Mouse (Mus musculus) spleen, postnatal 36 days (tissue): ENCODE measurements around the gene Cbfa2t3.
A peak's percentile ranks its signal among the peaks of the same experiment; 100 is the strongest.

Source experiments
- DNase-seq, 2 experiments: peaks; one replicate each; pipeline ENCODE4 v3.0.0; 2022; ENCODE audit warnings: low spot score in 2 of 2, mixed read lengths in 1 of 2

The Cbfa2t3 gene

DNA sequence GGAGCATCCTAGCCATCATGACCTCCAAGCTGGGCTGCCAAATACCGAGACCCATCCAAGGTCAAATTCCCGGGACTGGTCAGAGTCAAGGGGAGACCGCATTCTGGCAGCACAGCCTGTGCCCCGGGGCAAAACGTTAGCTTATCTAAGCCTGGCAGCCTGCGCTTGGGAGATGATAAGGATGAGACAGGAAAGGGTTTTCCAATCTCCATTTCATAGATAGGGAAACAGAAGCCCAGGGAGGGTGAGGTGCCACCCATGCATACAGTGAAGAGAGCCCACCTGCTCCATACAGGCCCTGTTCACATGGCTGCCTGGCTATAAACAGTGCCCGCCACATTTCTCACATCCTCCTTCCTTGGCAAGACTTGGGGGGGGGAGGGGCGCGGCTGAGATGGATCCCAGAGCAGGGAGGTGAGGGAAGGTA is 32.6 kb downstream of the Cbfa2t3 start:
- peak; percentile 55 to 63 for DNase-seq

DNA sequence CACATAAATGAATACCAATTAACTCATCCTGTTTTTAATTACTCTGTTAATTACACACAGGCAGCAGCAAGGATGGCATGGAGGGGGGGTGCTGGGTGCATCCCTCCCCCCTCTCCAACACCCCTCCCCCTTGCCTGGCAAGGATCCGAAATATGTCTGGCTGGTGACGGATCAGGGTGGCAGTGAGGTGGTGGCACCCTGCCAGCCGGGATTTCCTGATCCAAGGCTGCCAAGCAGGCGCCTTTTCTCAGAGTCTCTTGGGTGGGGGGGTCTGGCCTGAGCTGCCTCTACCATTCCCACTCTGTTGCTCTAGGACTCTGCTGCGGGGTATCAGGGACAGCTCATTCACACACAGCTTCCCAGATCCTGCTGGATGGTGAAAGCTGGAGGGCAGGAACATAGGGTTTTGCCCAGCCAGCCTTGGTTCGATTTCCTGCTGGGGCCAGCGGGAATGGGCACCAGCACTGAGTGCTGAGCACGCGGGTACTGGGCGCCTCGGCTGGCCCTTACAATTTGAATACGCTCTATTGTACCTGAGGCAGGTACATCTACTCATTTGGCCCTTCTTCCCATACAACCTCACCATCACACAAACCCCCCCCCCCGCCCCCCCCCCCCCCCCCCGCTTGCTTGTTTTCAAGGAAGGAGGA is 33.1 kb downstream of the Cbfa2t3 start:
- DNase-seq, result no peak

DNA sequence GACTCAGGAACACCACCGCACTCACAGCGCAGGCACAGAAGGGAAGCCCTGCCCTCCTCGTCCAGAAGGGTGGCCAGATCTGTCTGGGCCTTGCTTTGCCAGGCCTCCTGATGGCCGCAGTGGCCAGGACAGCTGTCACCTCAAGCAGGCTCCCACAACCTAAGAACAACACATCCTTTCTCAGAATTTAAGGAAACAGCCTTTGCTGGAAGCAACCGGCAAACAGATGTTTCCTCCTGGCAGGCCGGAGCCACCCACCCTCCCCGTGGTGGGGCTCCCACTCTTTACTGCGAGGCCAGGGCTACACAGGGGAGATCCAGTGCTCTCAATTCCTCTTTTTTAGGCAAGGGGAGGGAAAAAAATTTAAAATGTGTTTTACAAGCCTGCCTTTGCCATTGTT is 33.7 kb downstream of the Cbfa2t3 start:
- DNase-seq, result no peak

DNA sequence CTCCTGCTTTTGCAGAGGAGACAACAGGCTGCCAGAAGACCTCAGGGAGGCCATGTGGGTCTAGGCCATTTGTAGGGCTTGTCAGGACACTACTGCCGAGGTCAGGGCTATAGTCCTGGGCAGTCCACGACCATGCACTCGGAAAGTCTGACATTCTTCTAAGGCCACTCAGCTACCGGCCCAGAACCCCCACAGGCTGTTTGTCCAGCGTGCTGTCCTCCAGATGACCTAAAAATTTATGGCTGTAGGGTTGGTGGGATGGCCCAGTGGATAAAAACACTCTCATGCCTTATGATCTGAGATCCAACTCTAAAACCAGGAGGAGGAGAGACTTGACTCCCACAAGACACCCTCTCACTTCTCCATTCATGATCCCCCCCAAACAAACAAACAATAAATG is 35.2 kb downstream of the Cbfa2t3 start:
- DNase-seq, result no peak

DNA sequence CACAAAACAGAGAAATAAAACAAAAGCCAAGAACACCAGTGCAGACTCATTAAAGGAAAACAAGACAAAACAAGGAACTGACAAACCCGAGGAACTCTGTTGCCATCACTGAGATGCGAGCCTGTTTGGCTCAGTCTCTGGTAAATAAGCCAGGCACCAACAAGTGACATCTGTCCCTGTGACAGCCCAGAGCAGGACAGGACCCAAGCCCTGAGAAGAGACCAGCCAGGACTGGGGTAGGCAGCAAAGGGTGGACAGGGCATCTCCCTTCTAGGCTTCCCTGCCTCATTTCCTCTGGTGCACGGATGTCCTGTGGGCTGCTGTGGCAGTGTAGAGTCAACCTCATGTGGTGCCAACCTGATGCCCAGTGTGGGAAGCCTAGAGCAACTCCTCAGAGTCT is 35.8 kb downstream of the Cbfa2t3 start:
- no peak for DNase-seq

DNA sequence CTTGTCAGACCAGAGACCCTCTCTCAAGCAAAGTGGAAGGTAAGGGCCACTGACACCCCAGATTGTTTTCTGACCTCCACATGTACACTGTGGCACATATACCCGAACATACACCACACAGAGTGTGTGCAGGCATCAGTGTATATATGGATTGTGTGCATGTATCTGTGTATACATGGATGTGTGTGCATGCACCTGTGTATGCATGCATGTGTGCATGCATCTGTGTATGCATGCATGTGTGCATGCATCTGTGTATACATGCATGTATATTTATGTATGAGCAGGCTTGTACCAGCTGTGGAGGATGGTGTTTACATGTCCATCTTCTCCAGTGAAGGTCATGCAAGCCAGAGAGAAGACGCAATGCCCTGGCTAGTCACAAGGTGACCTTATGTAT is 37.0 kb downstream of the Cbfa2t3 start:
- no peak for DNase-seq

DNA sequence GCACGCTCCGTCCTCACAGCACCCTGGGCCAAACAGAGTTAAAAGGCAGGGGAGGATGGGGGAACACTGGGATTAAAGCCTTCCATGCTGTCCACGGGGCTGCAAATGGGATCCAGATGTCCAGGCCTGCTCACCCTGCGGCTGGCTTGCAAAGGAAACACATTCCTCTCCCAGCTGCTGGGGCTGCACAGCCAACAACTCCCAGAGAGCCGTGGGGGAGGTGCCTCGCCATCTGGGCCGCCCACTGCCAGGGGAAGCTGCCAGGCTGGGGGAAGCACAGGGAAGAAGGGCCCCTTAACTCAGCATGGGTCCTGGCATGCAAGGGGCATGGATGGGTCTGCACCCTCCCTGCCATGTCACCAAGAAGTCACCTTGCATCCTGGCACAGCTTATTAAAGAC is 37.8 kb downstream of the Cbfa2t3 start:
- no peak for DNase-seq

DNA sequence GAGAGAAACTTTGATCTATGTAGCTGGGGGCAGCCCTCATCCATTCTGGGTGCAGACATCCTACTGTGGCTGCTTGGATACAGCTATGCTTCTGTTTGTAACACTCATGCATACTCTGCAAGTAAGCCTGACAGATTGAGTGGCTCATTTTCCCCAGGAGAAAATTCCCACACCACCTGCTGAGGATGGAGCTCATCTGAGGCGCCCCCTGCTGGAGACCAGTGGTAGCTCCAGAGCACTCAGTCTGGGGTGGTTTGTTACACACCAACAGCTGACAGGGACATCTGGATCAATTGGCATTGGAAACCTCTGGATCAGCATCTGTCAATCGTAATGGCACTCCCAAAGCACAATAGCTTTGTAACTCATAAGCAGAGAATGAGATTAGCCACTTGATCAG is 38.9 kb downstream of the Cbfa2t3 start:
- DNase-seq, result no peak

DNA sequence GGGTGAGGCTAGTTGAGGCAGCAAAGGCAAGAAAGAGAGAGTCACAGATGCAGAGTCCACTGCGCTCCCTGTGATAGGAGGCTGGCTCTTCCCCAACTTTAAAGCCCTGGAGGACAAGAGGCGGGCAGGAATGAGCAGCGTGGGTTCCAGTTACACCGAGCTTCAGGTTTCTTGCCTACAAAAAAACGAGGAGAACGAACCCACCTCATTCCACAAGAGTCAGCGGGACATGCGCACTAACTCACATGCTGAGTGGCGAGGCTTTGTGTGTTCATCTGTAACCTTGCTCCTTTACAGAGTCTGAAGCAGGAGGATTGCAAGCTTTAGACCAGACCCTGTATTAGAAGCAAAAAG is 40.1 kb downstream of the Cbfa2t3 start:
- DNase-seq, result no peak

DNA sequence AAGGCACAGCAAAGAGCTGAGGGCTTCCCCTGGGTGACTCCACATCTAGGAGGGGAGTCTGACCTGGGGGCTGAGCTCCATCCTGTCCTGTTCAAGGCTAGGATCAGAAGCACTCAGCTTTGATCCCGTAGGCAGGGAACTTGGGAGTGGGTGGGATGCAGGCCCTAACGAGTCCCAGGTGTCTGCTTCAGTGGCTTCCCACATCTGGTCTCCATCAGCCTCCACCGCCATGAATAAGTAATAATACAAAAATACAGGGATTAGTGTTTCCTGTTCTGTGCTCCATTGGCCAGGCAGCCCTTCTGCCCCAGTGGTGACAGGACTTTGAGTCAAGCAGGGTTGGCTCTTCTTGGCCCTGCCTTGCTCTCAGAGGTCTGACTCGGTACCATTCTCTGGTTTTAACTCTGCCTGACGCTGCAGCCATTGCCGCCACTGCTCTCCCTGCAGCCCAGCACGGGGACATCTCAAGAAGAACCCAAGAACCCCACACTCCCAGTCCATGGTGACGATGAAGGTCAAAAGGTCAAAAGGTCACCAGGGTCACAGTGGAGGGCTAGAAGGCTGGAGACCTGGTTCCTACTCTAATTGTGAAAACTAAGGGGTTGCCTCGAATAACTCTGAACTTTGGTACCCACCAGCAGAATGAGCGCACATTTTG is 40.6 kb downstream of the Cbfa2t3 start:
- DNase-seq, result no peak

DNA sequence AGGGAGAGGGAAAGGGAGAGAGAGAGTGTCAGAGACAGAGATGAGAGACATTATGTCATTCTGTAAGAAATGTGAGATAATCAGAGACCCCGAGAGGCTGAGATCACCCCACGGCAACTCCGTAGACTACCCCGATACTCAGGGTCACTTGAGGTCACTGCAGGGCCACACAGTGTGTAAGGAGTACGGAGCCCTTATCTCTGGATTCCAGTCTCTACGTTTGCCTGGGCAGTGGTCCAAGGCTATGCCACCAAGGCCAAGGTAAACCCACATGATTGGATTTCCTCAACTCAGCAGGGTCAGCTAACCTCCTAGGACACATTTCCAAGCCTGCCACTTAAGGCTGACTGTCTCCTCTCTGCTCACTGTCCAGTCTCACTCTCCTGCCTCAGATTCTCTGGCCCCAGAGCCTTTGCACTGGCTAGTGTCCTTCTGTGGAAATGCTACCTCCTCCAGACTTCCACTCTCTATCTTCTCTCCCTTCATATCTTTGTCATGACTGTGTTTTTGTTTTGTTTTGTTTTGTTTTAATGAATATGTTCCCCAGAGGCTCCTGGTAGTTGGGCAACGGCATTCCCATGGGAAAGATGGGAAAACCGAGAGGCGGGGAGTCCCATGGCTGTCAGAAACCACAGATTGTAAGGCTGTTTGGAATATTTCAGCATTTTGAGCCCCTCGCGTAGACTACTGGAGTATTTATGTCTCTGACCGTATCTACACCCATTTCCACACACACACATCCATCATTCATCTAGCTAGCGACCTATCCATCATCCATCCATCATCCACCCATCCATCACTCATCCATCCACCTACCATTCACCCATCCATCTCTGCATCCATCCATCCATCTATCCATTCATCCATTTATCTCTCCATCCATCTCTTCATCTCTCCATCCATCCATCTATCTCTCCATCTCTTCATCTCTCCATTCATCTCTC is 42.6 kb downstream of the Cbfa2t3 start:
- DNase-seq, result peak; percentile 52 to 75

DNA sequence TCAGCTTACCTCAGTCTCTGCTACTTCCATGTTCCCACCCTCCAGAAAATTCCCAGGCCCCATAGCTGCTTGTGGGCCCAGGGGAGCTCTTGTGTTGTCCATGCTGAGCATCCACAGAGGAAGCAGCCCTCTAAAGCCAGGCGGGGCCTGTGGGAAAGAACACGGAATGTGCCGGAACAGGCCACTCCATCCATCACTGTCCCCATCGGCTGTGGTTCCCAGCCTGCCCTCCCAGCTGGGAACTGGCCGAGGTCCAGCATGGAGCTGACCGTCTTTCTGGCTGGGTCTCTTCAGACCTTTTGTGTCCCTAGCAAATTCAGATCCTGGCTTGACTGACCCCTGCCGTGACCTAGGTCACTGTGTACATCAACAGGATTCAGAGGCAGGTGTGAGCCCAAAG is 44.1 kb downstream of the Cbfa2t3 start:
- DNase-seq, result no peak

DNA sequence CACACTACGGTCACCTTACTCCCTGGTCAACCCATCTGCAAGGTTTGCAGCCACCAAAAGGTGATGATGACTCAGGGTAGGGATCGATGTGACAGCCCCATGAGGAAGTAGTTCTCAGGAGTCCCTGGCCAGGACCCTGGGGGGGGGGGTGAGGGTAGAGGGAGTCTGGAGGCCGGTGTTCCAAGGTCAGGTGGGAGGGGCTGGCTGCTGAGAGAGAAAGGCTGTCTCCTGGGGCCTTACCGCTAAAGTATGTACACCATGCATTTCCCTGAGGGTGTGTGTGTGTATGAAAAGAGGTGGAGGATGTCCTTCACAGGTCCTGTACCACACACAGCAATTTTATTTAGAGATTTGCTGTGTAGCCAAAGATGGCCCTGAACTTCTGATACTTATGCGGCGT is 46.3 kb downstream of the Cbfa2t3 start:
- no peak for DNase-seq

DNA sequence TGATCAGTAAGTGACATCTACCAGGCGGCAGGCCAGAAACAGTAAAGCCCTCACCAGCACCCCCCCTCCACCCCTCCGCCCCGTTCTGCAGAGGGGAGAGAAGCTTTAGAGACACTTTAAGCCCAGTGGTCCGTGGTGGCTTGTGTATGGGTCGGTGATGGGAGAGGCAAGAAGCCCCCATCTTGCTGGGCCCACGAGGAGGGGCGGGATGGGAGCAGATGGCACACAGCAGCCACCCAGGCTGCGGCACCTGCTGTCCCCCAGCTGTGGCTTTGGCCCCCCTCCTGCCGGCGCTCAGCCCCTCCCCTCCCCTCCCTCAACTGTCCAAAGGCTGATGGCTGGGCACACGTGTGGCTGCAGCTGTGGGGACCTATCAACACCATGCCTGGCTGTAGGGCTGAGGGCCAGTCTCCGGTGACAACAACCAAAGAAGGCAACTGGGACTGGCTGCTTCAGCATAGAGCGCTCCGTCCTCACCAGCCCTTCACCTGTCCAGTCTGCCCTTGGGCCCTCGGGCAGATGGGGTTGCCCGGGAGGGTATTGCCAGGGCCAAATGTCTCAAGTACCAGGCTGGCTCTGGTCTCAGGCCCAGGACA is 47.5 kb downstream of the Cbfa2t3 start:
- DNase-seq, result no peak

DNA sequence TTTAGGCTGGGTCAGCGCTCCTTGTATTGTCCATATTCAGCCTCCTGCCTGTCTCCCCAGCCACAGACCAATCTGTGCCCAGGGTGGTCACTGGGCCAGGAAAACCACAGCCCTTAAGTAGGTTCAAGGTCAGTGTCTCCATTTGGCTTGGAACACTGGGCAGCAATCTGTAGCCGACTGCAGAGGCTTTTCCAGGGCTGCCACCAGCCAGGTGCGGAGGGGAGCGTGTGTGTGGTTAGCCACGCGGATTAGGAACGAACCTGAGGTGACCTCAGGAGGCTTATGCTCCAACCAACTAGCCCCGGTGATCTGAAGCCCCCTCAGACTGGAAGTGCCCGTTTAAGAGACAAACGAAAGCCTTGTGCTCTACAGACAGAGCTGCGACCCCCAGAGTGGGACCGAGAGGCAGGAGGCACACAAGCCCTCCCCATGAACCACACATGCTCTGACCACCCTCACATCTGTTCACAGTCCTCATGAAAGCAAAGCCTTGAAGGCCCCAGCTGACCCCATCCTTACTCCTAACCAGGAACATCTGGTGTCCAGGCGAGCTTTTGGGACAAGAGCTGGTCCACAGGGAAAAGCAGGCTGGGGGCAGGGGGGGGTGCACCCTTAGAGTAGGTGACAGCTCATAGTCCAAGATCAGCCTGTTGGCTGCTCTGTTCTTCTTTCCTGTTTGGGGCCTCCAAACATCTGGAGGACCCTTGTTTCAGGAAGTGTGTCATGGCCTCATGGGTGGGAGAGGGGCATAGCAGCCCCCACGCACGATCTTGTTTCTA is 50.5 kb downstream of the Cbfa2t3 start:
- no peak for DNase-seq

DNA sequence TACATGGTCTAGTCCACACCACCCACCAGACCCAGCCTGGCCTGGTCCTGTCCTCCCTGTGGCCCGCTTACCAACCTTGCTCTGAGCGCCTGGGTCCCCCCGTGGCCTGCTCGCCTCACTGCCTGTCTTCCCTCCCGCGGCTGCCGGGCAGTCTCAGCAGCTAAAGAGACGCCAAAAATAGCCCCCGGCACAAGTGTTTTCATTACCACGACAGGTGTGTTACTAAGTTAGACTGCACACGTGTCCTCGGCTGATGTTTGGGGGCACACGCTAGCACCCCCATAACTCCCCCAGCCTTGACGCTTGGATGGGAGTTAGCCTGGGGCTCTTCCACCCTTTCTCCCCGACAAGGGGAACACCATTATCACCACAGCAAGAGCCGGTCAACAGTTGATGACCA is 52.6 kb downstream of the Cbfa2t3 start:
- DNase-seq, result no peak

DNA sequence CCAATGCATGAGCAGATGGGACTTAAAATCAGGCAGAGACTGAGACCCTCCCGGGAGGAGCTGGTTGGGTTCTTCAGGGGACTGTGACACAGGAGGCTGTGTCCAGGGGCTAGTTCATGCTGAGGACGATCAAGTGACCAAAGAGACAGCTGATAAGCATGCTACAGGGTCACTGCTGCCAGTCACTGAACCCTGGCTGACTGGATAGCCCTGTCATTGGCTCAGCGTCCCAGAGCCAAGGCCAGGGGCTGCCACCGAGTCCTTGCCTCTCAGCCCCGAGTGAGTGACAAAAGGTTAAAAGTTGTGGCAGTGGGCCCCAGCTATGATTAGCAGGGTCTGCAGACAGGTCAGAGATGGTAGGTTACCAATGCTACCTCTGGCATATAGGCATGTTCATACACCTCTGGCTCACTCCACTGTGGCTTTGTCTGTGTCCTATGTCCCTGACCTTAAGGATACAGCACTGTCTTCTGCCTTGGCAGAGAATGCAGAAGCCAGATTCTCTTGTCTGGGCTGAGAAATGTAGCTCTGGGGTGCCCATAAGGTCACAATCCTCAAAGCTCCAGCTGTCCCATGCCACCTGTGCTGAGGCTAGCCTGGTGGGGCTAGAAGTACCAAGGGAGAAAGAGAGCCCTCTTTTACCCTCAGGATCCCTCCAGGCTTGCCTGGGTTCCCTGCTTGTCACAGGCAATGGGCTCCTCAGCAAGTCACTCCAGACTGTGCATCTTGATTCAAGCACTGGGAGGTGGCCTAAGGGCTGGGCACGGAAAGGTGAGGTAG is 54.5 kb downstream of the Cbfa2t3 start:
- DNase-seq, result no peak

DNA sequence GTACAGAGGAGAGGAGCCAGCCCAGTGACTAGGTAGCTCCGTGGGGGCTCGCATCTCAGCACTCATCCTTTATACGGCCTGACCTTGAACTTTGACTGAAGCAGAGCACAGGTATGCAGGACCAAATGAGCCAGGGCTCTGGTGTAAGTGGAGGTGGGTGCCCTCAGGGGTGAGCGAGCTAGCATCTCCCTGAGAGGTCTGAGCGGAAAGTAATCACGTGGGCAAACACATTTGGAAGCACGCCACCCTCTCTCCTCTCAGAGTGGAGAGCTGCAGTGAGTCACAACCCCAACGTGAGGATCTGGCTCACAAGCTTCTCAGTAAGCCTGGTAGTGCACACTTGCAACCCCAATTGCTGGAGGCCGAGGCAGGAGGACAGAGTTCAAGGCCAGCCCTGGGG is 56.8 kb downstream of the Cbfa2t3 start:
- no peak for DNase-seq

DNA sequence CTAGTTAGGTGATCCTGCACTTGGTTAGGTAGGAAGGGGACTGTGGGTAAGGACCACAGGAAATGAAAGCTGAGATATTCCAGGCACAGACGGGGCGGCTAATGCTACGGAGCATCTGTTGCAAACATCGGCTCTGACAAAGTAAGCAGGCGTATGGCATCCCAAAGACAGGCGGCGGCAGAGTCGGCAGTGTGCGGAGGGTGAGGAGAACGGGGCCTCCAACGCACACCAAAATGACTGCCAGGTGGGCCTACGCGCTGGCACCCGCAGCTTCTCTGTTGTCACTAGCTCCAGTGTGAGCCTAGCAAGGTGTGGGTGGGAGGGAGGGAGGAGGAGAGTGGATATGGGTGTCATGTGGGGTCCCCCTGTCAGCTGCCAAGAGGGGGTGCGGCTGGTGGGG is 57.5 kb downstream of the Cbfa2t3 start:
- DNase-seq, result no peak

DNA sequence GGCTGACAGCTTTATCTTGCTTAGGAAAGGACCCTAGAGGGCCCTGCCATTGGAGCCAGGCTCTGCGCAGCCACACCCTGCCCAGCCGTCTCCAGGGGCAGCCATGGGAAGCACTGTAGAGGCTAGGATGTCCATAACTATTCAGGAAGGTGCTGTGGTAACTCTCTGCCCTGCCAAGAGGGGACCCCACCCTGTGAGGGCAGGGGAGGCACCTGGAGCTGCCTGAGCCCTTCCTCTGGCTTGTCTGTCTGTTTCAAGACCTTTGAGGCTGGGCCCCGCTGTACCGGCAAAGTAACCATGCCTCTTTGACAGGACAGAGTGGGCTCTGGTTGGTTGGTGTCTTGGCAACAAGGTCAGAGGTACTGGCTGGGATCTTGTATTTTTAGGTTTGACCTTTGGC is 58.1 kb downstream of the Cbfa2t3 start:
- no peak for DNase-seq
